Mouse (Mus musculus) spleen, adult 2 months (tissue): ENCODE data around the gene Ccl3. TPM values are rescaled to one million over a fixed set of nuclear protein-coding genes. Genes with fewer than 3 reads are reported as not detected.

Experiments used
- DNase-seq, 2 experiments: peaks; one replicate each; pipeline versions ENCODE4 v3.0.0 to v3.0.0-alpha.2; 2012 to 2021; ENCODE audit warnings: low spot score in 2 of 2, low read depth in 1 of 2
- H3K27ac ChIP-seq: fragments of 200-500 bp; 2 replicates; pipeline ENCODE4 v1.5.1; 2012; ENCODE audit warnings: low read length, inconsistent platforms; ENCODE audit not compliant: insufficient read depth
- H3K27me3 ChIP-seq: fragments of 200-500 bp; 2 replicates; pipeline ENCODE4 v1.6.1; 2012; ENCODE audit warnings: mild to moderate bottlenecking, moderate library complexity, low read length, inconsistent platforms; ENCODE audit not compliant: control insufficient read depth, insufficient read depth
- H3K36me3 ChIP-seq: fragments of 200-500 bp; 2 replicates; pipeline ENCODE4 v1.6.1; 2012; ENCODE audit warnings: mild to moderate bottlenecking, low read length, inconsistent platforms; ENCODE audit not compliant: control insufficient read depth, insufficient read depth
- H3K4me1 ChIP-seq: fragments of 200-500 bp; 2 replicates; pipeline ENCODE4 v1.6.1; 2011; ENCODE audit warnings: inconsistent platforms; ENCODE audit not compliant: control insufficient read depth, insufficient read depth, insufficient read length
- H3K4me3 ChIP-seq: fragments of 200-500 bp; 2 replicates; pipeline ENCODE4 v1.5.1; 2011; ENCODE audit warnings: mild to moderate bottlenecking, inconsistent platforms; ENCODE audit not compliant: insufficient read depth, insufficient read length; ENCODE audit errors: extremely low read depth
- CTCF ChIP-seq: fragments of 200-500 bp; IDR thresholded peaks from 2 replicates; pipeline ENCODE4 v1.5.1; 2011; ENCODE audit warnings: mild to moderate bottlenecking, inconsistent platforms; ENCODE audit not compliant: insufficient read depth, insufficient read length, insufficient replicate concordance; ENCODE audit errors: extremely low read depth
- POLR2A ChIP-seq: fragments of 200-500 bp; IDR thresholded peaks from 2 replicates; pipeline ENCODE4 v1.6.1; 2011; ENCODE audit warnings: low read depth, low read length, inconsistent platforms
- WGBS: fragments of 180-500 bp; shearing (Covaris S2); methylation state at CpG from one replicate; pipeline ENCODE4 v1.1.7; 2018; 5-methylcytosine and 5-hydroxymethylcytosine counted together
- polyA plus RNA-seq: library from polyadenylated mRNA; depleted of rRNA; stranded (reverse); fragments of >200 nt; gene quantifications from 2 replicates; pipeline ENCODE4 v1.2.3, GENCODE M21; 2012

Ccl3 gene
- polyA plus RNA-seq, 1 experiment = 5.9 TPM

DNA sequence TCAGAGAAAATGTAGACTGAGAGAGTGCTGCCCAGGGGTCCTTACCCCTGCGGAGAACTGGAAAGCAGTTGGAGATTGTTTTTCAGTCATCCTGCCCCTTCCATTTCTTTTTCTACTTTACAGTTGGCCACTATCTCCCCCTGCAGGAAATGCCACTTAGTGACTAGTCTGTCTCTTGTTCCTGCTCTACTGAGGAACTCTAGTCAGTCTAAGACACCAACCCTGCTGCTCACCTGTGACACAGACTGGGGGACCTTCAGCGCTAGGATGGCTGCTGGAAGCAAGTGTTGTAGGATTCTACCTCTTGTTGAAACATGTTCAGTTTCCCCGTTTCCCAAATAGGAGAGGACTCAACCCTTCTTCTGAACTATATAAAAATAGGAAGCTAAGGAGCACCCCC is 9.6 kb downstream of the Ccl3 start:
- Histone ChIP-seq H3K4me3 (no peak overlapping the region), H3K36me3 (no peaks in the 10 kb centered on the region), H3K4me1 (peaks cover 12% of the 10 kb centered on the region; the same call in 1 of the 2 replicates), H3K27me3 (no peaks in the 10 kb centered on the region), H3K27ac (peak overlapping the region; percentile 71)
- peak; percentile 24 to 64 for DNase-seq
- TF ChIP-seq POLR2A = no peak
- 27% methylated on average over 3 of the region's 3 CpGs for WGBS

DNA sequence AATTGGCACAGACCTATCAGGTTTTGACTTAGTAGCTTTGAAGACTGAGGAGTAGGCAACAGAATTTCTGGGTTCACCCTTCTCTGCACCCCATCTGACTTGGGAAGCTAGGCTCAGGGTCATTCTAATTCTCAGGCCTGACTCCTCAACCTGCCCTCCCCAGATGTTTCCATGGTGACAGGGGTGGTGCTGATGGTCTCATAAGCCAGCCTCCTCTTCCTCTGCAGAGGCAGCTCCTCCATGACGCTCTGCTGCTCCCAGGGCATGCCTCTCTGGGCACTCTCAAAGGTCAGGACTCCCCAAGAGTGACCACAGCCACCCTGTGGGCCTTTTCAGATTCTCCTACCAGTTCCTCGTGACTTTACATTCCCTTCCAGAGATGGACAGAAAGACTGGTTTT is 10.2 kb downstream of the Ccl3 start:
- DNase-seq = no peak
- 40% methylated on average over 2 of the region's 2 CpGs for WGBS
- TF ChIP-seq CTCF (no peak), POLR2A (no peak)
- Histone ChIP-seq H3K4me3 (no peak overlapping the region), H3K27ac (peak overlapping the region; percentile 5; the same call in 1 of the 2 replicates), H3K36me3 (no peaks in the 10 kb centered on the region), H3K27me3 (no peaks in the 10 kb centered on the region), H3K4me1 (peaks cover 12% of the 10 kb centered on the region; the same call in 1 of the 2 replicates)

DNA sequence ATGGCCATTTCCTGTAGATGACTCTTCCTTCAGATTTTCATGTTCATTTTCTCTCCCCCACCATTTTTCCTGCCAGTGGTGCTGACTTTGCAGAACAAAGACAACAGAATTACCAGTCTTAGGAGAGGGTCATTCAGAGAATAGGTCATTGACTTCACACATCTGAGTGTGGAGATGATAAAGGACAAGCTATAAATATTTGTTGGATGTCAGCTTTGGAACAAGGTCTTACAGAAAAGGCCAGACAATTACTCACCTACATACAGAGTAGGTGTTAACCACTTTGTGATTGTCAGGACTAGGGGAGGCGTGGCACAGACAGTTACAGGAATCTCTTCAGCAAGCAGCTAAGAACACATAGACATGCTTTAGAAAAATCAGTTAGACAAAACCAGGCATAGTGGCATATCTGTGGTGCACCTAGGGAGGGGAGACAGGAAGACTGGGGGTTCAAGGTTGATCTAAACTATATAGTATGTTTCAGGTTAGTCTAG is 12.4 kb downstream of the Ccl3 start:
- no peak for DNase-seq
- WGBS = 79% methylated on average over 1 of the region's 1 CpGs

GRCm38 (mm10) chr11:83634898-83635297 is 14.3 kb downstream of the Ccl3 start:
- no peak for DNase-seq
- Histone ChIP-seq H3K27me3 (no peaks in the 10 kb centered on the region), H3K36me3 (no peaks in the 10 kb centered on the region), H3K27ac (no peak overlapping the region), H3K4me1 (peaks cover 3% of the 10 kb centered on the region; the same call in 1 of the 2 replicates), H3K4me3 (no peak overlapping the region)
- WGBS = 93% methylated on average over 2 of the region's 2 CpGs
- TF ChIP-seq CTCF = no peak
- no peak for TF ChIP-seq POLR2A

More for the DNA sequence above, 12.4 kb downstream of the Ccl3 start:
- peaks cover 12% of the 10 kb centered on the region; the same call in 1 of the 2 replicates for H3K4me1 ChIP-seq
- no peaks in the 10 kb centered on the region for H3K27me3 ChIP-seq
- no peak overlapping the region for H3K4me3 ChIP-seq
- no peak for TF ChIP-seq CTCF
- no peak for TF ChIP-seq POLR2A
- H3K36me3 ChIP-seq = no peaks in the 10 kb centered on the region
- H3K27ac ChIP-seq = no peak overlapping the region

- Histone ChIP-seq H3K4me3 (no peak overlapping the region), H3K4me1 (peaks cover 2% of the 10 kb centered on the region; the same call in 1 of the 2 replicates), H3K27ac (no peak overlapping the region), H3K36me3 (no peaks in the 10 kb centered on the region), H3K27me3 (no peaks in the 10 kb centered on the region)
- no peak for DNase-seq
- TF ChIP-seq POLR2A (no peak), CTCF (no peak)
- WGBS = 79% methylated on average over 4 of the region's 4 CpGs
Measured at GRCm38 (mm10) chr11:83634425-83634824, 14.7 kb downstream of the Ccl3 start.

- TF ChIP-seq CTCF = peak; percentile 39; the same call in 1 of the 2 replicates
- no peak for TF ChIP-seq POLR2A
- Histone ChIP-seq H3K36me3 (no peaks in the 10 kb centered on the region), H3K27ac (no peak overlapping the region), H3K27me3 (no peaks in the 10 kb centered on the region), H3K4me1 (no peaks in the 10 kb centered on the region), H3K4me3 (no peak overlapping the region)
- 50% methylated on average over 4 of the region's 4 CpGs for WGBS
- DNase-seq = peak in 1 of 2 experiments; percentile 27
Measured at GRCm38 (mm10) chr11:83632744-83633143, 16.4 kb downstream of the Ccl3 start.

DNA sequence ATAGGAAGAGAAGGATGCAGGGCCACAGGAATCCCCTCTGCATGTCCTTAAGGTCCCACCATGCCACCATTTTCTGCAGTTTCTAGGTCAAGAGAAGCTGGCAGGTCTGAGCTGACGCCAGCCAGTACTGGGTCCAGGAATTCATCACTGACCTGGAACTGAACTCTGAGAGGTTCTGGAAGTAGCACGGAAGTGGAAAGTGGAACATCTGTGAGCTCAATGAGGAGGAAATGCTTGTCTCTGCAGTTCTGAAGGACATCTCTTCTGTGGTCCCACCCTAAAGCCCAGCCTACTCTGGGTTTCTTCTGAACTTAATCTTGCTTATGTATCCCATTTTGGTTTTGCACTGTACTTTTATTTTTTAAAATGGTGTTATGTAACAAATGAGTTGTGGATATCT is 18.1 kb downstream of the Ccl3 start:
- H3K4me3 ChIP-seq = no peak overlapping the region
- H3K27me3 ChIP-seq = no peaks in the 10 kb centered on the region
- no peak for DNase-seq
- TF ChIP-seq POLR2A = no peak
- no peak for TF ChIP-seq CTCF
- no peaks in the 10 kb centered on the region for H3K4me1 ChIP-seq
- 74% methylated on average over 2 of the region's 2 CpGs for WGBS
- no peak overlapping the region for H3K27ac ChIP-seq
- no peaks in the 10 kb centered on the region for H3K36me3 ChIP-seq
